Mouse (Mus musculus) hindbrain, embryonic 15.5 days (tissue): ENCODE results near the gene Gm20388. TPM values are rescaled to one million over a fixed set of nuclear protein-coding genes. Genes with fewer than 3 reads are reported as not detected.

Experiments
- ATAC-seq: fragments of 200-750 bp; cut with Nextera tagmentation; 2 replicates; pipeline ENCODE4 v1.8.0; 2017; ENCODE audit warnings: low read depth, moderate number of reproducible peaks, moderate TSS enrichment; ENCODE audit not compliant: low FRiP score
- H3K27ac ChIP-seq: fragments of 300-500 bp; sonication (generic); replicated peaks from 2 replicates; pipeline ENCODE4 v1.5.1; 2015; ENCODE audit warnings: mild to moderate bottlenecking, inconsistent platforms
- H3K27me3 ChIP-seq: fragments of 300-500 bp; sonication (generic); 2 replicates; pipeline ENCODE4 v1.6.1; 2015; ENCODE audit warnings: control low read depth, inconsistent platforms
- H3K36me3 ChIP-seq: fragments of 300-500 bp; sonication (generic); 2 replicates; pipeline ENCODE4 v1.6.1; 2015; ENCODE audit warnings: control low read depth, inconsistent platforms
- H3K4me1 ChIP-seq: fragments of 300-500 bp; sonication (generic); replicated peaks from 2 replicates; pipeline ENCODE4 v1.6.1; 2015; ENCODE audit warnings: control low read depth, inconsistent platforms
- H3K4me2 ChIP-seq: fragments of 300-500 bp; sonication (generic); 2 replicates; pipeline ENCODE4 v1.6.1; 2015; ENCODE audit warnings: moderate library complexity, mild to moderate bottlenecking, inconsistent platforms
- H3K4me3 ChIP-seq: fragments of 300-500 bp; sonication (generic); 2 replicates; pipeline ENCODE4 v1.5.1; 2015; ENCODE audit warnings: mild to moderate bottlenecking, inconsistent platforms
- H3K9ac ChIP-seq: fragments of 300-500 bp; sonication (generic); 2 replicates; pipeline ENCODE4 v1.6.1; 2015; ENCODE audit warnings: inconsistent platforms
- H3K9me3 ChIP-seq: fragments of 300-500 bp; sonication (generic); 2 replicates; pipeline ENCODE4 v1.6.1; 2016; ENCODE audit warnings: control low read depth, inconsistent platforms
- WGBS: fragments of 180-500 bp; shearing (Covaris S2); methylation state at CpG from one replicate; pipeline ENCODE4 v1.1.7; 2015; 5-methylcytosine and 5-hydroxymethylcytosine counted together
- polyA plus RNA-seq: library from polyadenylated mRNA; unstranded; fragments of >200 nt; fragmentation: Nextera tagmentation; extraction: Ambion mirVana; gene quantifications from 2 replicates; pipeline ENCODE4 v1.2.1, GENCODE M21; 2015

Gm20388 gene
- polyA plus RNA-seq, 1 experiment from 2014 or later: 5.4 TPM

DNA sequence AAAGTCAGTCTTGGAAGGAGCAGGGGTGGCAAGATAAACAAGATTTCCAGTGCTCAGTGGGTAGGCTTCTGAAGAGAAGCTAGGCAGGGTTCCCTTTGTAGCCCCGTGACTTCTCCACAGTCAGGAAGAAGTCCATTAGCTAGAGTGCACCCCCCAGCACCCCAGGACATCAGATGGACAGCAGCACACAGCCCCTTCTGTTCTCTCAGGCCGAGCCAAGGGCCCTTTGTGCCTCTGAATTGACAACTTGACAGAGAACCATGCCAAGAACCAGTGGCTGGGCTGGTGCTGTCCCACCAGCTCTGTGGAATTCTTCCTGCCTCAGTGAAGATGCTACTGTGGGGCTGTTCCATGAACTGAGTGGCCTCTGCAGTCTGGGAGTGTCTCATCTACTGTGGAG, 1947.1 kb downstream of the Gm20388 start:
- Histone ChIP-seq H3K9me3 (no peaks in the 10 kb centered on the region), H3K27ac (no peak overlapping the region), H3K4me3 (no peak overlapping the region), H3K27me3 (no peaks in the 10 kb centered on the region), H3K4me1 (no peaks in the 10 kb centered on the region), H3K9ac (no peak overlapping the region), H3K36me3 (no peaks in the 10 kb centered on the region), H3K4me2 (no peak overlapping the region)
- ATAC-seq: no peak
- WGBS: 54% methylated on average over 2 of the region's 2 CpGs

DNA sequence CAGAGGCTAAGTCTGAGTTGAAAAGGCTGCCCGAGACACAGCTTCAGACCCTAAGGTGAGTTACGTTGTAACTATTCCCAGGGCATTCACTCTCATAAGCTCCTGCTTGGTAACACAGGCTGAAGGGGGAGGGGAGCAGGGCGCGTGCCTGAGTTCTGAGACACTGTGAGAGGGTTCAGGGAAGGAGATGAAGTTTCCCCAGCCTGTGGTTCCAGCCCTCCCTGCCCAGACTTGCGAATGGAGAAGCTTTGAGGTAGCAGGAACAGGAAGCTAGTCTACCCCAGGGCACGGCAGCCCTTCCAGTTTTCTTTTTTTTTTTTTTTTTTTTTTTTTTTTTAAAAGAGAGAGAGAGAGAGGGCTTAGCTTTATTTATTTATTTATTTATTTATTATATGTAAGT, 1950.6 kb downstream of the Gm20388 start:
- no peak overlapping the region for H3K4me2 ChIP-seq
- ATAC-seq: no peak
- no peaks in the 10 kb centered on the region for H3K9me3 ChIP-seq
- no peaks in the 10 kb centered on the region for H3K36me3 ChIP-seq
- no peaks in the 10 kb centered on the region for H3K4me1 ChIP-seq
- H3K4me3 ChIP-seq: no peak overlapping the region
- H3K27ac ChIP-seq: no peak overlapping the region
- H3K27me3 ChIP-seq: no peaks in the 10 kb centered on the region
- H3K9ac ChIP-seq: no peak overlapping the region
- 69% methylated on average over 6 of the region's 6 CpGs for WGBS

GRCm38 (mm10) chr8:121861806-121862548, 1951.3 kb downstream of the Gm20388 start:
- Histone ChIP-seq H3K4me2 (no peak overlapping the region), H3K27me3 (no peaks in the 10 kb centered on the region), H3K9me3 (no peaks in the 10 kb centered on the region), H3K27ac (no peak overlapping the region), H3K9ac (no peak overlapping the region), H3K36me3 (no peaks in the 10 kb centered on the region), H3K4me1 (no peaks in the 10 kb centered on the region), H3K4me3 (no peak overlapping the region)
- WGBS: 75% methylated on average over 12 of the region's 12 CpGs
- no peak for ATAC-seq

DNA sequence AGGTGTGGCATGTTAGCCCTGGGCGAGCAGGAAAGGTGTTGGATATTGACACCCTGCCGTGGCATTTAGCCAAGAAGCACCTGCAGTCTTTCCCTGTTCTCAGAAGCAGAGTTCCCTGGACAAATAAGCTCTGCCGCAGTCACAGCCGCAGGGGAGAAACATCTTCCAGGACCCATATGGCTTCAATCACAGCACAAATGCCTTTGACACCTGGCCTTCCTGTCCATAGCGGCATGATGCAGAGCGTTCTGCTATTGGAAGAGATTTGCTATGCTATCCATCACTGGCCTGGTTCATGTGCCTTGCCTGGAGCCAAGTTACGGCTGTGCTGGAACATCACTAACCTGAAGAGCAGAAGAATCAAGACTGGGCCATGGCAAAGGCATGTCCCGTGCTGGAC, 1954.7 kb downstream of the Gm20388 start:
- no peaks in the 10 kb centered on the region for H3K36me3 ChIP-seq
- H3K9me3 ChIP-seq: no peaks in the 10 kb centered on the region
- H3K4me1 ChIP-seq: no peaks in the 10 kb centered on the region
- no peak overlapping the region for H3K4me2 ChIP-seq
- H3K27ac ChIP-seq: no peak overlapping the region
- H3K9ac ChIP-seq: no peak overlapping the region
- ATAC-seq: no peak
- 81% methylated on average over 8 of the region's 8 CpGs for WGBS
- H3K27me3 ChIP-seq: no peaks in the 10 kb centered on the region
- H3K4me3 ChIP-seq: no peak overlapping the region

GRCm38 (mm10) chr8:121868196-121868595, 1957.6 kb downstream of the Gm20388 start:
- Histone ChIP-seq H3K9me3 (no peaks in the 10 kb centered on the region), H3K4me1 (peaks cover 8% of the 10 kb centered on the region), H3K27me3 (no peaks in the 10 kb centered on the region), H3K27ac (no peak overlapping the region), H3K4me3 (no peak overlapping the region), H3K9ac (no peak overlapping the region), H3K4me2 (no peak overlapping the region), H3K36me3 (no peaks in the 10 kb centered on the region)
- WGBS: 91% methylated on average over 5 of the region's 5 CpGs
- no peak for ATAC-seq

DNA sequence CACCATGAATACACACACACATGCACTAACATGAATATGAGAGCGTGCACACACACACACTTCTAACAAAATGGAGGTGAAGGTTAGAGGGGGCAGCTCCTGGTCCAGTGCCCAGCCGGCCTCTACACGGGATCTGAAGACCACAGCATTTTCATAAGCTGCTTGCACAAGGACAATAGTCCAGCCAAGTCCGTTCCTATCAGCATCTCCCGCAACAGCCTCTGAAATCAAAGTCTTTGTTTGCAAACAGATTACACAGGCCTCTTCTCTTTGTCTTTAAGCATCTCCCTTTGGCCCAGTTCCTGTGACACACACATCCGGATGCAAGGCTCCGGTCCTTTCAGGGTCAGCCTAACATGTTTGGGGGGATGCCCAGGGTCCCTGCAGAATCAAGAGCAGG, 1958.3 kb downstream of the Gm20388 start:
- WGBS: 89% methylated on average over 7 of the region's 7 CpGs
- H3K36me3 ChIP-seq: no peaks in the 10 kb centered on the region
- no peak overlapping the region for H3K4me3 ChIP-seq
- ATAC-seq: no peak
- peaks cover 8% of the 10 kb centered on the region for H3K4me1 ChIP-seq
- H3K27me3 ChIP-seq: no peaks in the 10 kb centered on the region
- no peak overlapping the region for H3K27ac ChIP-seq
- no peak overlapping the region for H3K4me2 ChIP-seq
- H3K9ac ChIP-seq: no peak overlapping the region
- H3K9me3 ChIP-seq: no peaks in the 10 kb centered on the region

- H3K4me2 ChIP-seq: no peak overlapping the region
- no peaks in the 10 kb centered on the region for H3K9me3 ChIP-seq
- H3K27me3 ChIP-seq: no peaks in the 10 kb centered on the region
- 97% methylated on average over 2 of the region's 2 CpGs for WGBS
- no peak overlapping the region for H3K27ac ChIP-seq
- no peak for ATAC-seq
- no peak overlapping the region for H3K9ac ChIP-seq
- H3K4me3 ChIP-seq: no peak overlapping the region
- H3K36me3 ChIP-seq: no peaks in the 10 kb centered on the region
- peaks cover 8% of the 10 kb centered on the region for H3K4me1 ChIP-seq
Measured at GRCm38 (mm10) chr8:121870190-121870589, 1959.5 kb downstream of the Gm20388 start.

- Histone ChIP-seq H3K4me1 (peaks cover 8% of the 10 kb centered on the region), H3K27ac (no peak overlapping the region), H3K4me2 (no peak overlapping the region), H3K9ac (no peak overlapping the region), H3K9me3 (no peaks in the 10 kb centered on the region), H3K36me3 (no peaks in the 10 kb centered on the region), H3K27me3 (no peaks in the 10 kb centered on the region), H3K4me3 (no peak overlapping the region)
- 27% methylated on average over 10 of the region's 10 CpGs for WGBS
- ATAC-seq: no peak
Measured at GRCm38 (mm10) chr8:121871833-121872440, 1961.3 kb downstream of the Gm20388 start.

DNA sequence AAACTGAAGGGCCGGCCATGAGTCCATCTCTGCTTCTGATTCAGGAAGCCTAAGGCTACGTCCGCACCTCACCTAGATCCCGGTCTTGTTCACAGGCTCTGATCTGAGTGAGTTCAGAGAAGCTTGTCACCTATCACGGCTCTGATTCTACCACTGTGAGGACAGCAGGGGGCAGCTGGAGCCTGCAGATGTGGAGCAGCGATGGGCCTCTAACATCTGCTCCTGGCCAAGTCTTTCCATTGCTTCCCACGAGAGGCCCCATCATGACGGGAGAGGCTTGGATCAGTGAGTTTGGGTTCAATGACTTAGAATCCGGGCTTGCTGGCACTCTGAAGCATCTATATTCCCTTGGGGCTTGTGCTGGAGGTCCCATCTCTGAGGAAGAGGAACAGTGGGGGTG, 1963.4 kb downstream of the Gm20388 start:
- no peak for ATAC-seq
- H3K9ac ChIP-seq: no peak overlapping the region
- H3K36me3 ChIP-seq: no peaks in the 10 kb centered on the region
- H3K4me2 ChIP-seq: no peak overlapping the region
- no peak overlapping the region for H3K4me3 ChIP-seq
- H3K9me3 ChIP-seq: no peaks in the 10 kb centered on the region
- no peaks in the 10 kb centered on the region for H3K27me3 ChIP-seq
- 67% methylated on average over 9 of the region's 9 CpGs for WGBS
- H3K27ac ChIP-seq: no peak overlapping the region
- peaks cover 8% of the 10 kb centered on the region for H3K4me1 ChIP-seq

- no peaks in the 10 kb centered on the region for H3K27me3 ChIP-seq
- 0 out of 2 replicates have a peak overlapping the region, but pooled peaks have one; percentile 17 for H3K27ac ChIP-seq
- H3K4me3 ChIP-seq: no peak overlapping the region
- peaks cover 8% of the 10 kb centered on the region for H3K4me1 ChIP-seq
- no peaks in the 10 kb centered on the region for H3K36me3 ChIP-seq
- H3K9me3 ChIP-seq: no peaks in the 10 kb centered on the region
- H3K9ac ChIP-seq: no peak overlapping the region
- no peak overlapping the region for H3K4me2 ChIP-seq
- WGBS: 69% methylated on average over 3 of the region's 3 CpGs
- no peak for ATAC-seq
Measured at GRCm38 (mm10) chr8:121875045-121875444, 1964.4 kb downstream of the Gm20388 start.

DNA sequence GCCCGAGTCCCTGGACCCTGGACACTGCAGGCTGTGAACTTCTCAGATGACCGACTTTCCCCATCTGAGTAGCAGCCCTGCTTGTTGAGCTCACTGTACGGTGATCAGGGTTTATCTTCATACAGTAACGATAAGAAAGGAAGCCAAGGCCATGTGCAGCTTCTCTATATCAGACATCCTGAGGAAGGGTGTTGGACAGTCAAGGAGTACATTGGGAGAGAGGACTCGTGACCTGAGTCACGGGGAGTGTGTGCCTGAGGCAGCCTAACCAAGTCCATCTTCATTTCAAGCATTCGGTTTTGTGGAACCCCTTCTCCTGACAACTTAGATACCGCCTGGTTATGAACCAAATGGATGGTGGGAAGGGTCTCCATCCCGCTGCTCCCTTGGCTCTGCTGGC, 1964.9 kb downstream of the Gm20388 start:
- Histone ChIP-seq H3K9ac (no peak overlapping the region), H3K36me3 (no peaks in the 10 kb centered on the region), H3K27ac (0 out of 2 replicates have a peak overlapping the region, but pooled peaks have one; percentile 17), H3K4me1 (peaks cover 8% of the 10 kb centered on the region), H3K27me3 (no peaks in the 10 kb centered on the region), H3K9me3 (no peaks in the 10 kb centered on the region), H3K4me3 (no peak overlapping the region), H3K4me2 (no peak overlapping the region)
- WGBS: 85% methylated on average over 9 of the region's 9 CpGs
- ATAC-seq: no peak

GRCm38 (mm10) chr8:121877212-121877611, 1966.6 kb downstream of the Gm20388 start:
- Histone ChIP-seq H3K9ac (no peak overlapping the region), H3K4me2 (no peak overlapping the region), H3K27me3 (no peaks in the 10 kb centered on the region), H3K4me3 (no peak overlapping the region), H3K27ac (no peak overlapping the region), H3K4me1 (peaks cover 2% of the 10 kb centered on the region), H3K9me3 (no peaks in the 10 kb centered on the region), H3K36me3 (peaks cover under 1% of the 10 kb centered on the region; the same call in 1 of the 2 replicates)
- no peak for ATAC-seq
- WGBS: 79% methylated on average over 5 of the region's 5 CpGs
